Mouse (Mus musculus) thymus, adult 2 months (tissue): ENCODE results near the gene Vmp1.

ENCODE experiments used
- CTCF ChIP-seq: fragments of 200-500 bp; IDR thresholded peaks from 2 replicates; pipeline ENCODE4 v1.5.1; 2012; ENCODE audit warnings: mild to moderate bottlenecking, control low read depth, low read length, moderate library complexity, borderline replicate concordance; ENCODE audit not compliant: control insufficient read depth, poor library complexity, insufficient read depth; ENCODE audit errors: extremely low read depth
- POLR2A ChIP-seq: fragments of 200-500 bp; IDR thresholded peaks from 2 replicates; pipeline ENCODE4 v1.6.1; 2012; ENCODE audit warnings: mild to moderate bottlenecking, low read length, control low read depth, moderate library complexity; ENCODE audit not compliant: control insufficient read depth, poor library complexity, insufficient read depth; ENCODE audit errors: extremely low read depth

- TF ChIP-seq CTCF (no peak), POLR2A (no peak)
These were observed 47.8 kb upstream of the Vmp1 start for GRCm38 (mm10) chr11:86731443-86731842.
